Mouse (Mus musculus) MEL (cell line): ENCODE measurements around the gene Bnipl. TPM values are rescaled to one million over a fixed set of nuclear protein-coding genes. Genes with fewer than 3 reads are reported as not detected.
A peak's percentile ranks its signal among the peaks of the same experiment; 100 is the strongest.

Experiments used
- DNase-seq: peaks from one replicate; pipeline ENCODE4 v3.0.0; 2011; ENCODE audit warnings: low read depth, low spot score
- H3K27ac ChIP-seq: 2 replicates; pipeline ENCODE4 v1.5.1; 2012; ENCODE audit warnings: low read depth, mild to moderate bottlenecking, control low read depth, low read length, moderate library complexity; ENCODE audit not compliant: control insufficient read depth
- H3K27me3 ChIP-seq, 2 experiments: fragments of 150-350 bp in 1 of 2; sonication (generic) in 1 of 2; 2 replicates each; pipeline ENCODE4 v1.6.1; 2012; ENCODE audit warnings: low read length in 2 of 2, mild to moderate bottlenecking in 2 of 2, improper control_type of control experiment in 1 of 2, moderate library complexity in 1 of 2; ENCODE audit not compliant: insufficient read depth in 2 of 2, control insufficient read depth in 1 of 2
- H3K36me3 ChIP-seq, 2 experiments: 2 replicates each; pipeline ENCODE4 v1.6.1; 2012 to 2014; ENCODE audit warnings: low read length in 2 of 2, improper control_type of control experiment in 1 of 2, inconsistent platforms in 1 of 2, mild to moderate bottlenecking in 1 of 2; ENCODE audit not compliant: insufficient read depth in 2 of 2, control insufficient read depth in 1 of 2
- H3K4me1 ChIP-seq, 2 experiments: fragments of 150-350 bp in 1 of 2; sonication (generic) in 1 of 2; 2 replicates each; pipeline ENCODE4 v1.6.1; 2012; ENCODE audit warnings: low read length in 2 of 2, improper control_type of control experiment in 1 of 2, mild to moderate bottlenecking in 1 of 2; ENCODE audit not compliant: insufficient read depth in 2 of 2, control insufficient read depth in 1 of 2
- H3K4me3 ChIP-seq, 2 experiments: fragments of 150-350 bp in 1 of 2; sonication (generic) in 1 of 2; 2 replicates each; pipeline ENCODE4 v1.5.1; 2012; ENCODE audit warnings: low read depth in 2 of 2, low read length in 2 of 2, mild to moderate bottlenecking in 2 of 2, moderate library complexity in 2 of 2, control low read depth in 1 of 2, improper control_type of control experiment in 1 of 2; ENCODE audit not compliant: control insufficient read depth in 1 of 2, insufficient read depth in 1 of 2
- H3K79me2 ChIP-seq: 2 replicates; pipeline ENCODE4 v1.6.1; 2012; ENCODE audit warnings: mild to moderate bottlenecking, low read length, moderate library complexity; ENCODE audit not compliant: control insufficient read depth, poor library complexity, insufficient read depth
- H3K9ac ChIP-seq: 2 replicates; pipeline ENCODE4 v1.6.1; 2012; ENCODE audit warnings: low read depth, mild to moderate bottlenecking, control low read depth, low read length, moderate library complexity; ENCODE audit not compliant: control insufficient read depth, poor library complexity, severe bottlenecking
- H3K9me3 ChIP-seq: fragments of 150-350 bp; sonication (generic); replicated peaks from 2 replicates; pipeline ENCODE4 v1.6.1; 2012; ENCODE audit warnings: mild to moderate bottlenecking, low read length, improper control_type of control experiment, moderate library complexity; ENCODE audit not compliant: insufficient read depth
- CTCF ChIP-seq, 3 experiments: IDR thresholded peaks in 2 of 3; conservative IDR thresholded peaks in 1 of 3; 2 replicates each; pipeline ENCODE4 v1.5.1; 2011 to 2012; ENCODE audit warnings: low read length in 3 of 3, low read depth in 2 of 3, mild to moderate bottlenecking in 2 of 3, improper control_type of control experiment in 1 of 3, inconsistent platforms in 1 of 3, mixed read lengths in 1 of 3, moderate library complexity in 1 of 3; ENCODE audit not compliant: control insufficient read depth in 1 of 3, insufficient read depth in 1 of 3, poor library complexity in 1 of 3, severe bottlenecking in 1 of 3
- E2F4 ChIP-seq: IDR thresholded peaks from 2 replicates; pipeline ENCODE4 v1.6.1; 2011; ENCODE audit warnings: low read depth, low read length, improper control_type of control experiment, borderline replicate concordance
- MYC ChIP-seq: IDR thresholded peaks from 2 replicates; pipeline ENCODE4 v1.6.1; 2011; ENCODE audit warnings: low read depth, mild to moderate bottlenecking, low read length, improper control_type of control experiment, moderate library complexity
- POLR2AphosphoS2 ChIP-seq: IDR thresholded peaks from 2 replicates; pipeline ENCODE4 v1.6.1; 2011; ENCODE audit warnings: low read length, improper control_type of control experiment
- SMC3 ChIP-seq: IDR thresholded peaks from 2 replicates; pipeline ENCODE4 v1.6.1; 2011; ENCODE audit warnings: low read depth, low read length, improper control_type of control experiment
- TBP ChIP-seq: IDR thresholded peaks from 2 replicates; pipeline ENCODE4 v1.8.0; 2011; ENCODE audit warnings: low read depth, low read length, improper control_type of control experiment
- USF1 ChIP-seq: IDR thresholded peaks from 2 replicates; pipeline ENCODE4 v1.6.1; 2014; ENCODE audit warnings: low read depth, mild to moderate bottlenecking, inconsistent platforms, low read length, improper control_type of control experiment, moderate library complexity
- USF2 ChIP-seq, 2 experiments: IDR thresholded peaks; 2 replicates each; pipeline ENCODE4 v1.6.1; 2011 to 2012; ENCODE audit warnings: improper control_type of control experiment in 2 of 2, low read length in 2 of 2, borderline replicate concordance in 1 of 2, inconsistent platforms in 1 of 2, low read depth in 1 of 2, mild to moderate bottlenecking in 1 of 2; ENCODE audit not compliant: insufficient read depth in 1 of 2
- ZMIZ1 ChIP-seq: IDR thresholded peaks from 2 replicates; pipeline ENCODE4 v1.6.1; 2012; ENCODE audit warnings: low read depth, mild to moderate bottlenecking, inconsistent platforms, low read length, improper control_type of control experiment, moderate library complexity
- polyA plus RNA-seq, 2 experiments: library from polyadenylated mRNA; stranded (reverse) in 1 of 2; unstranded in 1 of 2; fragments of >175 nt in 1 of 2; fragments of >200 nt in 1 of 2; gene quantifications; 2 replicates each; pipeline versions ENCODE4 v1.2.1 to v1.2.4; 2012; ENCODE audit warnings: low replicate concordance in 2 of 2, low read depth in 1 of 2; ENCODE audit not compliant: insufficient read length in 2 of 2, insufficient read depth in 1 of 2, missing spikeins in 1 of 2
- total RNA-seq: library from RNA; depleted of rRNA; stranded (reverse); fragments of 300-350 nt; gene quantifications from 2 replicates; pipeline ENCODE4 v1.2.3, GENCODE M21; 2012

Bnipl gene
- total and polyA plus RNA-seq, 3 experiments = 0.19 to 0.43 TPM; not detected in 1

DNA sequence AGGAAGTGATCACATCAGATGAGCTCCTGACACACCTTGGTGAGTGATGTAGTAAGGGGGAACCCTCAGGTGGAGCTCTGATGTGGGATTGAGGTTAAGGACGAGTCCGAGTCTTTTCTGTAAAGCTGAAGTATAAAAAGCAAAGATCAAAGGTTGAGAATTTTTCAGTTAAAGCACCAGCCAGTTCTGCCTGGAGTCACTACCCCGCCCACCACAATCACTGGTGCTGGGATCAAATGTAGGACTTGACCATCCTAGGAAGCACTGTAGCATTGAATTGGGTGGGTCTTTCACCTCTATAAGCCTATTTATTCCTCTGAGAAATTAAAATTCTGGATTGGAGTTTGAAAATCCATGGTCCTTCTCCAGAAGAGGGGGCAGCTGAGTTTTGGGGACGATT is 40.0 kb upstream of the Bnipl start:
- DNase-seq = no peak
- H3K27ac ChIP-seq = no peak overlapping the region
- H3K4me3 ChIP-seq = no peak overlapping the region
- peaks cover 17 to 25% of the 10 kb centered on the region in 2 experiments for H3K36me3 ChIP-seq
- H3K9me3 ChIP-seq = no peaks in the 10 kb centered on the region
- H3K79me2 ChIP-seq = peaks cover 20% of the 10 kb centered on the region
- H3K4me1 ChIP-seq = peaks cover 10 to 17% of the 10 kb centered on the region in 2 experiments
- TF ChIP-seq MYC = no peak
- H3K27me3 ChIP-seq = no peaks in the 10 kb centered on the region
- H3K9ac ChIP-seq = no peak overlapping the region

DNA sequence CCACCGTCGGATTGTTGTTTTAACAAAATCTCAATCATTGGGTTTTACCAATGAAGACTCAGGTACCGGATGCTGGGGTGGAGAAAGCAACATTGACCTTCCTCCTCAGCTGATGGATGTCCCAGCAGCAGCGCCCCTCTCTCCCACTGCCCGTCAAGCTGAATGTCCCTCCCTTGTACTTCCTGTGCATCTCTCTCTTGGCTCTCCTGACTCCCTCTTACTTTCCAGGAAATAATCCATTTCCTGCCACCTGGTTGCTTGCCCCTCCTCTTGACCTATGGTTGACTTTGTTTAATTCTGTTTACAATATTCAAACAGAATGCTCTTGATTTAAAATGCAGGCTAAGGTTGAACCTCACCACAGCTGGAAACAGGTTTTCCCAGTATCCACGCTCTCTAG is 39.2 kb upstream of the Bnipl start:
- Histone ChIP-seq H3K27ac (no peak overlapping the region), H3K9ac (no peak overlapping the region), H3K9me3 (no peaks in the 10 kb centered on the region), H3K4me3 (no peak overlapping the region), H3K27me3 (no peaks in the 10 kb centered on the region), H3K79me2 (peaks cover 20% of the 10 kb centered on the region), H3K4me1 (peaks cover 12 to 24% of the 10 kb centered on the region in 2 experiments), H3K36me3 (peaks cover 23 to 25% of the 10 kb centered on the region in 2 experiments)
- TF ChIP-seq CTCF (IDR thresholded peaks at IDR 0.05 in 2 of 3, conservative IDR thresholded peaks at IDR 0.05 in 1 of 3; ENCODE audit: control insufficient read depth in 1 of 3, insufficient read depth in 1 of 3, low read depth in 2 of 3, low read length in 3 of 3, poor library complexity in 1 of 3, severe bottlenecking in 1 of 3) (0 out of 6 replicates have a peak, but pooled peaks of 1 of the 3 experiments have one; percentile 9), ZMIZ1 (no peak), SMC3 (no peak), USF2 (IDR thresholded peaks at IDR 0.05; ENCODE audit: borderline replicate concordance in 1 of 2, insufficient read depth in 1 of 2, low read depth in 1 of 2, low read length in 2 of 2) (no peak), TBP (no peak), E2F4 (no peak), USF1 (no peak)
- DNase-seq = no peak

DNA sequence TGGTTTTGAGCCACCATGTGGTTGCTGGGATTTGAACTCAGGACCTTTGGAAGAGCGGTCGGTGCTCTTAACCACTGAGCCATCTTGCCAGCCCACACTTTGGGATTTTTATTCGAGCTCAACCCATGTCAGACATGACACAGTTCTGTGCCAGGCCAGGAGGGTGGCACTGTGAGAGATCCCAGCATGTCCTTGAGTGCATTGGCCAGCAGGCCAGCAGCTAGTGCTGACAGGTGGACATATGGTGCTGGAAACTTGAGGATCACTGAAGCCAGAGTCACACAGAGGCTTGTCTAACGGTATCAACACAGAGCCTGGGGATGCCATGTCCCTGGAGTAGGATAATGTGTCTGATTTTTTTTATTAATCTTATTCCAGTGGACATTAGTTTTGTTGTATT is 38.4 kb upstream of the Bnipl start:
- no peak for DNase-seq
- Histone ChIP-seq H3K27ac (no peak overlapping the region), H3K79me2 (peaks cover 21% of the 10 kb centered on the region), H3K36me3 (peaks cover 25 to 27% of the 10 kb centered on the region in 2 experiments), H3K9me3 (no peaks in the 10 kb centered on the region), H3K4me1 (peaks cover 12 to 29% of the 10 kb centered on the region in 2 experiments), H3K27me3 (no peaks in the 10 kb centered on the region), H3K4me3 (no peak overlapping the region), H3K9ac (no peak overlapping the region)
- TF ChIP-seq TBP (0 out of 2 replicates have a peak, but pooled peaks have one; percentile 59), POLR2AphosphoS2 (no peak)
